Mouse (Mus musculus) intestine, embryonic 15.5 days (tissue): Measurements from ENCODE around the gene Gm36028. TPM values are rescaled to one million over a fixed set of nuclear protein-coding genes. Genes with fewer than 3 reads are reported as not detected.

Experiments used
- ATAC-seq: fragments of 200-750 bp; cut with Nextera tagmentation; 2 replicates; pipeline ENCODE4 v1.8.0; 2017; ENCODE audit warnings: moderate TSS enrichment, moderate library complexity
- H3K27ac ChIP-seq: fragments of 300-500 bp; sonication (generic); 2 replicates; pipeline ENCODE4 v1.5.1; 2015; ENCODE audit warnings: mild to moderate bottlenecking, inconsistent platforms
- H3K27me3 ChIP-seq: fragments of 300-500 bp; sonication (generic); replicated peaks from 2 replicates; pipeline ENCODE4 v1.6.1; 2015; ENCODE audit warnings: inconsistent platforms
- H3K36me3 ChIP-seq: fragments of 300-500 bp; sonication (generic); 2 replicates; pipeline ENCODE4 v1.6.1; 2015; ENCODE audit warnings: inconsistent platforms
- H3K4me1 ChIP-seq: fragments of 300-500 bp; sonication (generic); replicated peaks from 2 replicates; pipeline ENCODE4 v1.6.1; 2015; ENCODE audit warnings: inconsistent platforms
- H3K4me2 ChIP-seq: fragments of 300-500 bp; sonication (generic); replicated peaks from 2 replicates; pipeline ENCODE4 v1.6.1; 2015; ENCODE audit warnings: mild to moderate bottlenecking, inconsistent platforms
- H3K4me3 ChIP-seq: fragments of 300-500 bp; sonication (generic); replicated peaks from 2 replicates; pipeline ENCODE4 v1.5.1; 2015; ENCODE audit warnings: inconsistent platforms
- H3K9ac ChIP-seq: fragments of 300-500 bp; sonication (generic); 2 replicates; pipeline ENCODE4 v1.6.1; 2015; ENCODE audit warnings: inconsistent platforms
- H3K9me3 ChIP-seq: fragments of 300-500 bp; sonication (generic); 2 replicates; pipeline ENCODE4 v1.6.1; 2016; ENCODE audit warnings: inconsistent platforms
- WGBS: fragments of 180-500 bp; shearing (Covaris S2); methylation state at CpG from one replicate; pipeline ENCODE4 v1.1.7; 2015; 5-methylcytosine and 5-hydroxymethylcytosine counted together
- polyA plus RNA-seq: library from polyadenylated mRNA; unstranded; fragments of >200 nt; fragmentation: Nextera tagmentation; extraction: Ambion mirVana; gene quantifications from 2 replicates; pipeline ENCODE4 v1.2.1, GENCODE M21; 2015

Gene Gm36028
- polyA plus RNA-seq, 1 experiment from 2014 or later, result 0.80 TPM

- Histone ChIP-seq H3K4me2 (no peak overlapping the region), H3K27ac (no peak overlapping the region), H3K4me1 (no peaks in the 10 kb centered on the region), H3K4me3 (no peak overlapping the region), H3K9me3 (no peaks in the 10 kb centered on the region), H3K27me3 (no peaks in the 10 kb centered on the region), H3K36me3 (no peaks in the 10 kb centered on the region), H3K9ac (no peak overlapping the region)
- 44% methylated on average over 5 of the region's 5 CpGs for WGBS
- no peak for ATAC-seq
Observed at GRCm38 (mm10) chr16:37854593-37854992, 6.4 kb downstream of the Gm36028 start.

GRCm38 (mm10) chr16:37854054-37854453 is 6.9 kb downstream of the Gm36028 start:
- Histone ChIP-seq H3K4me1 (no peaks in the 10 kb centered on the region), H3K27me3 (no peaks in the 10 kb centered on the region), H3K9ac (no peak overlapping the region), H3K4me3 (no peak overlapping the region), H3K9me3 (no peaks in the 10 kb centered on the region), H3K36me3 (no peaks in the 10 kb centered on the region), H3K27ac (no peak overlapping the region), H3K4me2 (no peak overlapping the region)
- whole genome bisulfite sequencing, result 75% methylated on average over 14 of the region's 14 CpGs
- ATAC-seq, result no peak

- Histone ChIP-seq H3K4me3 (no peak overlapping the region), H3K4me1 (no peaks in the 10 kb centered on the region), H3K36me3 (no peaks in the 10 kb centered on the region), H3K27me3 (no peaks in the 10 kb centered on the region), H3K27ac (no peak overlapping the region), H3K9me3 (no peaks in the 10 kb centered on the region), H3K4me2 (no peak overlapping the region), H3K9ac (no peak overlapping the region)
- WGBS, result 74% methylated on average over 9 of the region's 9 CpGs
- no peak for ATAC-seq
Observed at GRCm38 (mm10) chr16:37853279-37853678, 7.7 kb downstream of the Gm36028 start.

GRCm38 (mm10) chr16:37851366-37851765 is 9.6 kb downstream of the Gm36028 start:
- H3K9me3 ChIP-seq, result no peaks in the 10 kb centered on the region
- H3K27ac ChIP-seq, result no peak overlapping the region
- no peaks in the 10 kb centered on the region for H3K27me3 ChIP-seq
- 28% methylated on average over 5 of the region's 5 CpGs for WGBS
- H3K36me3 ChIP-seq, result no peaks in the 10 kb centered on the region
- no peaks in the 10 kb centered on the region for H3K4me1 ChIP-seq
- H3K9ac ChIP-seq, result no peak overlapping the region
- no peak overlapping the region for H3K4me2 ChIP-seq
- no peak for ATAC-seq
- H3K4me3 ChIP-seq, result no peak overlapping the region

- ATAC-seq, result no peak
- Histone ChIP-seq H3K4me3 (no peak overlapping the region), H3K9me3 (no peaks in the 10 kb centered on the region), H3K27me3 (no peaks in the 10 kb centered on the region), H3K9ac (no peak overlapping the region), H3K4me1 (peaks cover 3% of the 10 kb centered on the region; the same call in 1 of the 2 replicates), H3K27ac (no peak overlapping the region), H3K36me3 (no peaks in the 10 kb centered on the region), H3K4me2 (no peak overlapping the region)
- WGBS, result 78% methylated on average over 3 of the region's 3 CpGs
Observed at GRCm38 (mm10) chr16:37847081-37847480, 13.9 kb downstream of the Gm36028 start.

- ATAC-seq, result peak; percentile 47; the same call in 1 of the 2 replicates
- H3K4me3 ChIP-seq, result no peak overlapping the region
Observed at GRCm38 (mm10) chr16:37845202-37845925, 15.6 kb downstream of the Gm36028 start.

GRCm38 (mm10) chr16:37843740-37844139 is 17.2 kb downstream of the Gm36028 start:
- no peak overlapping the region for H3K4me2 ChIP-seq
- no peaks in the 10 kb centered on the region for H3K36me3 ChIP-seq
- H3K9ac ChIP-seq, result no peak overlapping the region
- H3K4me3 ChIP-seq, result no peak overlapping the region
- WGBS, result 85% methylated on average over 12 of the region's 12 CpGs
- H3K27ac ChIP-seq, result no peak overlapping the region
- peaks cover 3% of the 10 kb centered on the region; the same call in 1 of the 2 replicates for H3K4me1 ChIP-seq
- no peaks in the 10 kb centered on the region for H3K9me3 ChIP-seq
- ATAC-seq, result no peak
- H3K27me3 ChIP-seq, result no peaks in the 10 kb centered on the region

More at GRCm38 (mm10) chr16:37845202-37845925, 15.6 kb downstream of the Gm36028 start:
- Histone ChIP-seq H3K4me1 (peaks cover 3% of the 10 kb centered on the region; the same call in 1 of the 2 replicates), H3K9me3 (no peaks in the 10 kb centered on the region), H3K36me3 (no peaks in the 10 kb centered on the region), H3K9ac (no peak overlapping the region), H3K4me2 (no peak overlapping the region), H3K27me3 (no peaks in the 10 kb centered on the region), H3K27ac (no peak overlapping the region)
- 64% methylated on average over 7 of the region's 7 CpGs for WGBS

GRCm38 (mm10) chr16:37842439-37842838 is 18.5 kb downstream of the Gm36028 start:
- no peak overlapping the region for H3K4me3 ChIP-seq
- H3K9me3 ChIP-seq, result no peaks in the 10 kb centered on the region
- H3K36me3 ChIP-seq, result no peaks in the 10 kb centered on the region
- WGBS, result 65% methylated on average over 2 of the region's 2 CpGs
- no peaks in the 10 kb centered on the region for H3K27me3 ChIP-seq
- no peak overlapping the region for H3K9ac ChIP-seq
- no peak for ATAC-seq
- H3K4me2 ChIP-seq, result no peak overlapping the region
- H3K4me1 ChIP-seq, result peaks cover 3% of the 10 kb centered on the region; the same call in 1 of the 2 replicates
- no peak overlapping the region for H3K27ac ChIP-seq

GRCm38 (mm10) chr16:37837571-37837970 is 23.4 kb downstream of the Gm36028 start:
- ATAC-seq, result no peak
- H3K4me1 ChIP-seq, result no peaks in the 10 kb centered on the region
- H3K4me3 ChIP-seq, result no peak overlapping the region
- peaks cover 7% of the 10 kb centered on the region for H3K36me3 ChIP-seq
- H3K27ac ChIP-seq, result no peak overlapping the region
- no peaks in the 10 kb centered on the region for H3K27me3 ChIP-seq
- H3K9me3 ChIP-seq, result no peaks in the 10 kb centered on the region
- WGBS, result 62% methylated on average over 3 of the region's 3 CpGs
- no peak overlapping the region for H3K9ac ChIP-seq
- no peak overlapping the region for H3K4me2 ChIP-seq

GRCm38 (mm10) chr16:37831041-37831440 is 29.9 kb downstream of the Gm36028 start:
- H3K27ac ChIP-seq, result no peak overlapping the region
- 81% methylated on average over 7 of the region's 7 CpGs for WGBS
- H3K36me3 ChIP-seq, result peaks cover 18% of the 10 kb centered on the region
- H3K9ac ChIP-seq, result no peak overlapping the region
- H3K9me3 ChIP-seq, result no peaks in the 10 kb centered on the region
- H3K4me2 ChIP-seq, result no peak overlapping the region
- no peak overlapping the region for H3K4me3 ChIP-seq
- no peaks in the 10 kb centered on the region for H3K27me3 ChIP-seq
- no peak for ATAC-seq
- no peaks in the 10 kb centered on the region for H3K4me1 ChIP-seq

- ATAC-seq, result no peak
- Histone ChIP-seq H3K27me3 (no peaks in the 10 kb centered on the region), H3K27ac (no peak overlapping the region), H3K4me1 (no peaks in the 10 kb centered on the region), H3K36me3 (peaks cover 19% of the 10 kb centered on the region; the same call in 1 of the 2 replicates), H3K9ac (no peak overlapping the region), H3K4me2 (no peak overlapping the region), H3K4me3 (no peak overlapping the region), H3K9me3 (no peaks in the 10 kb centered on the region)
- 95% methylated on average over 3 of the region's 3 CpGs for WGBS
Observed at GRCm38 (mm10) chr16:37826286-37826685, 34.7 kb downstream of the Gm36028 start.

GRCm38 (mm10) chr16:37824778-37825505 is 36.0 kb downstream of the Gm36028 start:
- H3K36me3 ChIP-seq, result peaks cover 19% of the 10 kb centered on the region
- H3K27me3 ChIP-seq, result no peaks in the 10 kb centered on the region
- H3K4me1 ChIP-seq, result no peaks in the 10 kb centered on the region
- no peak overlapping the region for H3K9ac ChIP-seq
- WGBS, result 85% methylated on average over 12 of the region's 12 CpGs
- no peak overlapping the region for H3K4me3 ChIP-seq
- ATAC-seq, result no peak
- no peaks in the 10 kb centered on the region for H3K9me3 ChIP-seq
- H3K27ac ChIP-seq, result no peak overlapping the region
- H3K4me2 ChIP-seq, result no peak overlapping the region
